In genomic region chr4:99272860-99273259, GRCm38 (mm10) we compare ENCODE assay signal across 13 mouse cellular contexts. TPM values are rescaled to one million over a fixed set of nuclear protein-coding genes. Genes with fewer than 3 reads are reported as not detected.
DNase-seq lines count a peak whose midpoint lies in the region; ATAC-seq lines count a peak whose summit lies in the region.
"Had no signal": no experiment of that assay in that cellular context is flagged by ENCODE, and none has a peak within 500 bp of the region (broad histone marks: within the 10 kb centered on the region; RNA-seq: fewer than 3 reads in every experiment).

No protein-coding gene starts in this region.

- no peaks in the 10 kb centered on the region for H3K27me3 ChIP-seq in hindbrain, embryonic 12.5 days
- H3K27me3 ChIP-seq in midbrain, embryonic 16.5 days (ENCODE audit: control insufficient read depth, insufficient read depth, low read depth, low read length): no peaks in the 10 kb centered on the region
- no peaks in the 10 kb centered on the region for H3K27me3 ChIP-seq in intestine, embryonic 15.5 days (replicated peaks)

- no peak overlapping the region for H3K9ac ChIP-seq in hindbrain, embryonic 12.5 days
- peak overlapping the region; percentile 18; the same call in 1 of the 2 replicates for H3K9ac ChIP-seq in midbrain, embryonic 16.5 days (ENCODE audit: low read depth, low read length)
- no peak overlapping the region for H3K9ac ChIP-seq in intestine, embryonic 15.5 days

- no peak overlapping the region for H3K4me3 ChIP-seq in hindbrain, embryonic 12.5 days
- H3K4me3 ChIP-seq in midbrain, embryonic 16.5 days (ENCODE audit: low read depth, low read length): 0 out of 2 replicates have a peak overlapping the region, but pooled peaks have one; percentile 12
- H3K4me3 ChIP-seq in intestine, embryonic 15.5 days (replicated peaks): no peak overlapping the region

- H3K9me3 ChIP-seq in hindbrain, embryonic 12.5 days (replicated peaks): no peaks in the 10 kb centered on the region
- H3K9me3 ChIP-seq in midbrain, embryonic 16.5 days (replicated peaks; ENCODE audit: control insufficient read depth, low read length, poor library complexity, severe bottlenecking): no peaks in the 10 kb centered on the region
- H3K9me3 ChIP-seq in intestine, embryonic 15.5 days: no peaks in the 10 kb centered on the region

- peak; percentile 74 for ATAC-seq in hindbrain, embryonic 12.5 days (ENCODE audit: low FRiP score)
- ATAC-seq in midbrain, embryonic 16.5 days: peak; percentile 51
- no peak for ATAC-seq in intestine, embryonic 15.5 days

- peak; percentile 21 for DNase-seq in right cerebral cortex, postnatal 4 days
- no peak for DNase-seq in right cerebral cortex, postnatal 14 days
- no peak for DNase-seq in gastrocnemius, postnatal 14 days
- DNase-seq in frontal cortex, postnatal 14 days (ENCODE audit: low spot score in 2 of 2): no peak
- DNase-seq: adrenal gland, adult 2 months; cerebellum, adult 11 months; heart, postnatal 36 days; lung, postnatal 14 days; spleen, adult 18-20 months had no signal

- H3K36me3 ChIP-seq in hindbrain, embryonic 12.5 days: no peaks in the 10 kb centered on the region
- no peaks in the 10 kb centered on the region; the same call in 1 of the 2 replicates for H3K36me3 ChIP-seq in midbrain, embryonic 16.5 days (ENCODE audit: control insufficient read depth, insufficient read depth, low read length)
- no peaks in the 10 kb centered on the region for H3K36me3 ChIP-seq in intestine, embryonic 15.5 days

- 21% methylated on average over 9 of the region's 9 CpGs for WGBS in hindbrain, embryonic 12.5 days
- 9% methylated on average over 9 of the region's 9 CpGs for WGBS in midbrain, embryonic 16.5 days
- WGBS in intestine, embryonic 15.5 days: 67% methylated on average over 9 of the region's 9 CpGs

- H3K27ac ChIP-seq in hindbrain, embryonic 12.5 days: peak overlapping the region; percentile 41; the same call in 1 of the 2 replicates
- H3K27ac ChIP-seq in midbrain, embryonic 16.5 days (ENCODE audit: low read length): peak overlapping the region; percentile 4; the same call in 1 of the 2 replicates
- H3K27ac ChIP-seq in intestine, embryonic 15.5 days: no peak overlapping the region

- intact Hi-C loops in gastrocnemius, postnatal 14 days (cut with DNase I; ENCODE audit: low total_unique reads): no loop called here

- peaks cover 12% of the 10 kb centered on the region for H3K4me1 ChIP-seq in hindbrain, embryonic 12.5 days
- H3K4me1 ChIP-seq in midbrain, embryonic 16.5 days (ENCODE audit: control insufficient read depth, insufficient read depth, low read length): peaks cover 10% of the 10 kb centered on the region
- no peaks in the 10 kb centered on the region for H3K4me1 ChIP-seq in intestine, embryonic 15.5 days (replicated peaks)

- peak overlapping the region; percentile 34 for H3K4me2 ChIP-seq in hindbrain, embryonic 12.5 days (replicated peaks)
- H3K4me2 ChIP-seq in midbrain, embryonic 16.5 days (ENCODE audit: low read length): peak overlapping the region; percentile 44
- H3K4me2 ChIP-seq in intestine, embryonic 15.5 days (replicated peaks): no peak overlapping the region

RNA-seq across cellular contexts. Expression of gene Gm12689, which starts 22.8 kb away (rescaled TPM):
- polyA plus RNA-seq in hindbrain, embryonic 12.5 days (2016; fragmentation: Nextera tagmentation; extraction: Ambion mirVana): 0.31 TPM in 1 of 2 replicates, not detected in the other
- polyA plus RNA-seq in midbrain, embryonic 16.5 days (2015; fragmentation: Nextera tagmentation; extraction: Ambion mirVana): 0.44 and 0.46 TPM in 2 replicates
- 0.20 and 0.40 TPM in 2 replicates for polyA plus RNA-seq in intestine, embryonic 15.5 days (2015; fragmentation: Nextera tagmentation; extraction: Ambion mirVana)
- total RNA-seq in gastrocnemius, postnatal 14 days (2021): not detected
- total RNA-seq: gastrocnemius, adult 18-20 months; heart, postnatal 36 days had no signal
